Mouse (Mus musculus) heart, embryonic 14.5 days (tissue): ENCODE measurements around the gene Rph3a. TPM values are rescaled to one million over a fixed set of nuclear protein-coding genes. Genes with fewer than 3 reads are reported as not detected.

Experiments used
- ATAC-seq: fragments of 200-750 bp; cut with Nextera tagmentation; 2 replicates; pipeline ENCODE4 v1.8.0; 2017; ENCODE audit warnings: low read depth, moderate TSS enrichment; ENCODE audit not compliant: insufficient number of reproducible peaks, insufficient read depth, low FRiP score
- H3K27ac ChIP-seq, 2 experiments: fragments of 200-500 bp in 1 of 2; fragments of 300-500 bp in 1 of 2; sonication (generic) in 1 of 2; replicated peaks in 1 of 2; 2 replicates each; pipeline ENCODE4 v1.5.1; 2012 to 2014; ENCODE audit warnings: low read depth in 2 of 2, low read length in 2 of 2, control low read depth in 1 of 2, mild to moderate bottlenecking in 1 of 2, mixed read lengths in 1 of 2; ENCODE audit not compliant: control insufficient read depth in 1 of 2, insufficient read depth in 1 of 2
- H3K27me3 ChIP-seq: fragments of 300-500 bp; sonication (generic); 2 replicates; pipeline ENCODE4 v1.6.1; 2014; ENCODE audit warnings: mild to moderate bottlenecking, low read length, control low read depth; ENCODE audit not compliant: control insufficient read depth, insufficient read depth
- H3K36me3 ChIP-seq: fragments of 300-500 bp; sonication (generic); 2 replicates; pipeline ENCODE4 v1.6.1; 2014; ENCODE audit warnings: mild to moderate bottlenecking, control low read depth, low read length, mixed read lengths; ENCODE audit not compliant: control insufficient read depth, insufficient read depth
- H3K4me1 ChIP-seq, 2 experiments: fragments of 200-500 bp in 1 of 2; fragments of 300-500 bp in 1 of 2; sonication (generic) in 1 of 2; 2 replicates each; pipeline ENCODE4 v1.6.1; 2012 to 2014; ENCODE audit warnings: low read length in 2 of 2, control low read depth in 1 of 2, mixed read lengths in 1 of 2; ENCODE audit not compliant: control insufficient read depth in 2 of 2, insufficient read depth in 2 of 2
- H3K4me2 ChIP-seq: fragments of 300-500 bp; sonication (generic); 2 replicates; pipeline ENCODE4 v1.6.1; 2014; ENCODE audit warnings: mild to moderate bottlenecking, low read length
- H3K4me3 ChIP-seq, 2 experiments: fragments of 200-500 bp in 1 of 2; fragments of 300-500 bp in 1 of 2; sonication (generic) in 1 of 2; 2 replicates each; pipeline ENCODE4 v1.5.1; 2012 to 2014; ENCODE audit warnings: low read length in 2 of 2, mild to moderate bottlenecking in 2 of 2, control low read depth in 1 of 2, low read depth in 1 of 2, moderate library complexity in 1 of 2; ENCODE audit not compliant: control insufficient read depth in 1 of 2, insufficient read depth in 1 of 2
- H3K9ac ChIP-seq: fragments of 300-500 bp; sonication (generic); 2 replicates; pipeline ENCODE4 v1.6.1; 2014; ENCODE audit warnings: mild to moderate bottlenecking, low read length
- H3K9me3 ChIP-seq: fragments of 300-500 bp; sonication (generic); 2 replicates; pipeline ENCODE4 v1.6.1; 2016; ENCODE audit warnings: low read length, control low read depth; ENCODE audit not compliant: control insufficient read depth
- WGBS: fragments of 180-500 bp; shearing (Covaris S2); extraction: QIAGEN DNeasy Blood & Tissue Kit; methylation state at CpG from one replicate; pipeline ENCODE4 v1.1.7; 2014; 5-methylcytosine and 5-hydroxymethylcytosine counted together
- polyA plus RNA-seq: library from polyadenylated mRNA; unstranded; fragments of >200 nt; fragmentation: Nextera tagmentation; extraction: Ambion mirVana; gene quantifications from 2 replicates; pipeline ENCODE4 v1.2.1, GENCODE M21; 2014

The Rph3a gene
- polyA plus RNA-seq, 1 experiment from 2014 or later: not detected

DNA sequence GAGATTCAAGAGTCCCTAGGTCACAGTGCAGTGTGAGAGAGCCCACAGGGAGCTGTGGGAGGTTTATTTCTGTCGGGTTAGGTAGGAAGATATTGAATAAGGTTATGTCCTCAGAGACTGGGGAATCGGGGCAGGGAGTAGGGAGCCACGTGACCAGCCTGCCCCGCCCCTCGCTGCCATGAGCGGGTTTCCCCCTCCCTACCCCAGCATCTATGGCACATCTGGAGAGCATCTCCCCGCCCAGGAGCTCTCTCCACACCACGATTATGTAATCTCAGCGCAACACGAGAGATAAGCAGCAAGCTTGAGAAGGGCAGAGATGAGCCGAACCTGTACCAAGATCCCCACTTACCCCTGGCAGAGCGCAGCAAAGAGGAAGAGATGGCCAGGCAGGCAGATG, 6.5 kb upstream of the Rph3a start:
- Histone ChIP-seq H3K4me2 (no peak overlapping the region), H3K27me3 (no peaks in the 10 kb centered on the region; the same call in 1 of the 2 replicates), H3K9me3 (no peaks in the 10 kb centered on the region), H3K9ac (no peak overlapping the region), H3K4me1 (no peaks in the 10 kb centered on the region), H3K36me3 (no peaks in the 10 kb centered on the region), H3K4me3 (no peak overlapping the region), H3K27ac (no peak overlapping the region)
- WGBS: 19% methylated on average over 12 of the region's 12 CpGs
- ATAC-seq: no peak

DNA sequence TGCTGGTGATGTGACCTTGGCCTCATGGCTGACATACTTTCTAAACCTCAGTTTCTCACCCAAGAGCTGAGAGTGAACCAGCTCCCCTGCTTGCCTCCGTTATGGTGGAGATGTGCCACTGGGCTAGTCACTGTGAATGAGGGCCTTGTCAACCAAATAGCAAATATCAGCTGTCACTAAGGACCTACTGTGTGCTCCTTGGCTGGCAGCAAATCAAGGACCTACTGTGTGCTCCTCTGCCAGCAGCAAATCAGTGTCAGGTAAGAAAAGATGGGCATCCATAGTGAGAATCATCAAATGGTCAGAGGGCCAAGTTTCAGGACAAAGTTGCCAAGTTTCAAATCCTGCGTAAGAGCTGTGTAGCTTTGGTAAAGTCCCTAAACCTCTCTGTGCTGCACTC, 4.6 kb upstream of the Rph3a start:
- H3K4me3 ChIP-seq: no peak overlapping the region
- H3K9ac ChIP-seq: no peak overlapping the region
- H3K27me3 ChIP-seq: peaks cover 7% of the 10 kb centered on the region; the same call in 1 of the 2 replicates
- no peak for ATAC-seq
- no peak overlapping the region for H3K27ac ChIP-seq
- no peaks in the 10 kb centered on the region for H3K4me1 ChIP-seq
- H3K4me2 ChIP-seq: no peak overlapping the region
- H3K9me3 ChIP-seq: no peaks in the 10 kb centered on the region
- WGBS: 90% methylated on average over 2 of the region's 2 CpGs
- H3K36me3 ChIP-seq: no peaks in the 10 kb centered on the region

DNA sequence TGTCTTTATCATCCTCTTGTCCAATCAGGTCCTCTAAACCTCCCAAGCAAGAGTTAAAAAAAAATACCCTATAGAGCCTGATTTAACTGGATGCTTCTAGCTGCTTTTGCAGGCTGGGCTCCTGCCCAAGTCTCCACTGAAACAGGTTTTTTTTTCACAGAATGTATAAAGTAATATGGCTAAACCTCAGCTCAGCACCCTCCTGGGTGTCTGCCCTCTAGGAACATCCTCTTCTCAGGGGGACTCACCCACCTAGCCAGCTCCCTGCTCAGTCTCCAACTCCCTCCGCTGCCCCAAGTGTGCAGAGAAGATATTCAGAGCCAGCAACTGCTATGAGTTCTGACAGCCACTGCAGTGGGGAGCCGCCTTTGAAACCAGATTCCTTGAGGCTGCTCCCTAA, 2.1 kb upstream of the Rph3a start:
- H3K36me3 ChIP-seq: no peaks in the 10 kb centered on the region
- no peak for ATAC-seq
- no peaks in the 10 kb centered on the region for H3K4me1 ChIP-seq
- 16% methylated on average over 2 of the region's 2 CpGs for WGBS
- no peak overlapping the region for H3K27ac ChIP-seq
- no peak overlapping the region for H3K4me3 ChIP-seq
- H3K4me2 ChIP-seq: no peak overlapping the region
- H3K9me3 ChIP-seq: no peaks in the 10 kb centered on the region
- H3K9ac ChIP-seq: no peak overlapping the region
- peaks cover 28% of the 10 kb centered on the region for H3K27me3 ChIP-seq

DNA sequence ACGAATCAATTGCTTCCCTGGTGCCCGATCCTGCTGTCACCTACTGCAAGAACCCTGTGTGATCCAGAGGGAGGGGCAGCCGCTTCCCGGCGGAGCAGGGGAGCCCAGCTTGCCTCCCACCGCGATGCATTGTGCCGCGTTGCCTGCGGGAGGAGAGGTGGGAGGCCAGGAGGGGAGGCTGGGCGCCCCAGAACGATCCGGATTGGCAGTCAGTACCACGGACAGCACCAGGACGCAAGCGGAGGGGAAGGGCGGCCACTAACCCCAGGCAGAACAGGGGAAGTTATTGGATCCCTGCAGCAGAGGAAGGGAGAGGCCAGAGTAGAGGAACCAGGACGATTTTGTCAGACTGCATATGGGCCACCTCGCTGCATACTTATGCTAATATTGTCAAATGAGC, 486 bp downstream of the Rph3a start:
- no peaks in the 10 kb centered on the region for H3K9me3 ChIP-seq
- H3K4me3 ChIP-seq: no peak overlapping the region
- H3K4me1 ChIP-seq: no peaks in the 10 kb centered on the region
- H3K27me3 ChIP-seq: peaks cover 32% of the 10 kb centered on the region
- no peak overlapping the region for H3K27ac ChIP-seq
- ATAC-seq: no peak
- H3K4me2 ChIP-seq: no peak overlapping the region
- no peak overlapping the region for H3K9ac ChIP-seq
- H3K36me3 ChIP-seq: no peaks in the 10 kb centered on the region
- WGBS: under 1% methylated on average over 19 of the region's 19 CpGs

DNA sequence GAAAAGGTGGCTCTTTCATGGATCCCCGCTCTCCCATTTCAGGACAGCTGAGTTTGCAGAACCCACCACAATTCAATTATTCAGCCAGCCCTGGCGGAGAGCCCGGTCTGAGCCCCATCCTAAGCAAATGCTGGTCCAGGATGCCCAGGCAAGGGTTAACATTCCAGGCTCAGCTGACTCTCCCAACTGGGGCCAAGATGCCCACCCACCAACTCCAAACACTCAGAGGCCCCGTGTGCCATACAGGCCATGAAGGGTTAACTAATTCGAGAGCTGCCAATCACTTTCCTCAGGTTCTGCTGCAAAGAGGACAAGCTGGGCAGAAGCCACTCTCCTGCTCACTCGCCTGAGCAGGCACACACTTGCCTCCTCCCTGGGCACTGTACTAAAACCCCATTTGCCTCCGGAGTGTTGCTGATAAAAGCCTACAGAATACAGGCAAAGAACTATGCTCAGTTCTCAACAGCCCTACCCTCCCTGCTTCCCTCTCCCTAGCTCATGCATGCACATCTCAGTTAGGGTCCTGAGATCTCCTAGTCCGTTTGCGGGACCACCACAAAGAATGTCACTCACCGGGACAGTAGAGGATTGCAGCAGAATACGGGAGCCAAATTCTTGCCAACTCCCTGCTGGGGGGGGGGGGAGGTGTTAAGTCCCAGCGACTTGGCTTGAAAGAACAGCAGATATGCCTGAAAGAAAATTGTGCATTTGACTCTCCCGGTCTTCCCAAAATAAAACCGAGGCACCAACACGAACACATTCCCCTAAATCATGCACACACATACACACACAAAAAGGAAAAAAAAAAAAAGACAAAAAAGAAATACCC, 1.3 kb downstream of the Rph3a start:
- Histone ChIP-seq H3K4me2 (no peak overlapping the region), H3K4me3 (no peak overlapping the region), H3K36me3 (no peaks in the 10 kb centered on the region), H3K27ac (no peak overlapping the region), H3K9me3 (no peaks in the 10 kb centered on the region), H3K9ac (no peak overlapping the region), H3K27me3 (peaks cover 39% of the 10 kb centered on the region), H3K4me1 (no peaks in the 10 kb centered on the region)
- no peak for ATAC-seq
- 12% methylated on average over 15 of the region's 15 CpGs for WGBS

DNA sequence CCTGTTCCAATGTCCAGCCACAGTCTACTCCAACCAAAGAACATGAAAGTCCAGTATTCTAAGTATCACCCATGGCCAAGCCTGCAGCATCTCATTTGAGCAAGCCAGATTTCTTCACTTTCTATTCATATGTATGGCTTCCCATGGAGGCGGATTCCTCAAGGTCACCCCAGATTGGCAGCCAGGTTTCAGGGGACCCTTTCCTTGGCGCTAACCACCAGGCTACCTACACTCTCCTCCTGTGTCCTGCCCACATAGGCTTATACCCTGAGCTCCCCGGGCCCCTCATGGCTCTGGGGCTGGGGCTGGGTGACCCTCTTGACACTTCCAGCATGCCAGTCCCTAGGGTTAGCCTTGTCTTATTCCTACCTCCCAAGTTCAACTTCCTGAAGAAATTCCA, 2.3 kb downstream of the Rph3a start:
- Histone ChIP-seq H3K36me3 (no peaks in the 10 kb centered on the region), H3K9me3 (no peaks in the 10 kb centered on the region), H3K27me3 (peaks cover 43% of the 10 kb centered on the region), H3K4me3 (no peak overlapping the region), H3K27ac (no peak overlapping the region), H3K9ac (no peak overlapping the region), H3K4me1 (no peaks in the 10 kb centered on the region), H3K4me2 (no peak overlapping the region)
- ATAC-seq: no peak
- 53% methylated on average over 3 of the region's 3 CpGs for WGBS

DNA sequence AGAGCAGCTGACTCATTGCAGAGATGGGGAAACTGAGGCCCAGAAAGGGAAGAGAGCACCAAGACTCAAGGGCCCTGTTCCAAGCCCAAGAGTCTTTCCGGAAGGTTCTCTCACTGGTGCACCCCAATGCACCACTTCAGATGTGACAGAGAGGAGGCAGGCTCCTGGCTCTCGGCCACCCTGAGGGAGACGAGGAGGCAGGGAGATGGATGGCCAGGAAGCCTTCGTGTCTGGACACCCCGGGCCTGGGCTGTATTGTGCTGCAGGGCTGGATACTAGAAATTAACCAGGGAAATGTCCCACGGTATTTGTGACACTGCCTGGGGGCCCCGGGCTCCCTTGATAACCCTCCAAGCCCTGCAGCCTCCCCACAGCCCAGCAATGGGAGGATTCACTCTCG, 2.8 kb downstream of the Rph3a start:
- WGBS: 64% methylated on average over 8 of the region's 8 CpGs
- no peak overlapping the region for H3K4me2 ChIP-seq
- H3K36me3 ChIP-seq: no peaks in the 10 kb centered on the region
- H3K4me3 ChIP-seq: no peak overlapping the region
- H3K4me1 ChIP-seq: no peaks in the 10 kb centered on the region
- no peak for ATAC-seq
- H3K9ac ChIP-seq: no peak overlapping the region
- H3K27ac ChIP-seq: no peak overlapping the region
- peaks cover 48% of the 10 kb centered on the region for H3K27me3 ChIP-seq
- H3K9me3 ChIP-seq: no peaks in the 10 kb centered on the region

DNA sequence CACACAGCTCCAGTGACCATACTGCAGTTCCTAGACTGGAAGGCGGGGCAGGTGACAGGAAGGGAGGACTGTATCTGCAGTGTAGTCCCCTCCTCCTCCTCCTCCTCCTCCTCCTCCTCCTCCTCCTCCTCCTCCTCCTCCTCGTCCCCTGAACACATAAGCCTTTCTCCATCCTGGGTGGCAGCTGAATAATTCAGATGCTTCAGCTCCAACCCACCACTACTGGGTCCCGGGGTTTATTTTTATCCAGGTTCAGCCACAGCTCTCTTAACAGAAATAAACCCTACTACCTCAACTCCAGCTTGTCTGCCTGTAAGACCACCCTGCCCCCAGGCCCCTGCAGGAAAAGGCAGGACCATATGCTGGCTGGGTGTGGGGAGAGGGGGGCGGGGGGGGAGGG, 3.7 kb downstream of the Rph3a start:
- H3K27me3 ChIP-seq: peaks cover 48% of the 10 kb centered on the region
- H3K27ac ChIP-seq: no peak overlapping the region
- H3K9ac ChIP-seq: no peak overlapping the region

More for the DNA sequence above, 3.7 kb downstream of the Rph3a start:
- H3K4me1 ChIP-seq: no peaks in the 10 kb centered on the region
- ATAC-seq: no peak
- H3K4me2 ChIP-seq: no peak overlapping the region
- no peaks in the 10 kb centered on the region for H3K9me3 ChIP-seq
- H3K36me3 ChIP-seq: no peaks in the 10 kb centered on the region
- no peak overlapping the region for H3K4me3 ChIP-seq
- whole genome bisulfite sequencing: 20% methylated on average over 3 of the region's 4 CpGs
